Mouse (Mus musculus) cerebellum, postnatal 10 days (tissue): Measurements from ENCODE around the gene Macrod2.

ENCODE experiments used
- DNase-seq, 2 experiments: peaks; one replicate each; pipeline ENCODE4 v3.0.0; 2021; ENCODE audit warnings: mixed read lengths in 2 of 2

The Macrod2 gene

GRCm38 (mm10) chr2:141876155-141876851 lies 1481.2 kb downstream of the Macrod2 start:
- no peak for DNase-seq

DNA sequence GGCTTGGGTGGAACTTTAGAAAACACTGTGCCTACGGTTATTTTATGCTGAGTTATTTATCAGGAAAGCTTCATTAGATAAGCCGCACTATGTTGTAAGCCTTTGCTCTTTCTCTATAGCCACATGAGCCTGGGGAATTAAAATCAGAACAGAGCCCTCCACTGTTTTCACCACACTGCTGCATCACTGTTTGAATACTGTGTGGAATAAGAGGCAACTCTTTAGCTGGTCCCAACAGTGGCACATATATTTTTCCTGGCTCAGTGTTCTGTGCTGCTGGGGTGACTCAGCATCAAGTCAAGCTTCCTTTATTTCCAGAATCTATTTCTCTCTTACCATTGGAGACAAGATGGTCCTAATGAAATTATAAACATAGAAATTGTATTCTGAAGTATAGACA lies 1481.8 kb downstream of the Macrod2 start:
- no peak for DNase-seq

- no peak for DNase-seq
Measured at GRCm38 (mm10) chr2:141878473-141878872, 1483.4 kb downstream of the Macrod2 start.

DNA sequence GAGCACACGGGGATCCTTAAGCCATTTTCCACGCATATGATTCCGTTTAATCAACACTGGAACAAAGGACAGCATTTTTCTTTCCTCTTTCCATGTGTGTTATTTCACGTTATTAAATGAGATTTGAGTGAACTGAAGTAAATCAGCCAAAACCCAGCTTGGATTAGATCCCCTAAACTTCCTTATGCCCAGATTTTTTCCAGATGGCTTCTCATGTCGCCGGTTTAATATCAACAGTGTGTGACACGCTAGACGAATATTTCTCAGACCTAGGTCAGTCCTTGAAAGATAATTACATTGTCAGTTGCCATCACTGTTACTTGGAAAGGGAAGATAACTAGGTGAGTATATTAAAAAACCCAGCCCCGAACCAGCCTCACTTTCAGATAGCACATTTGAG lies 1484.6 kb downstream of the Macrod2 start:
- no peak for DNase-seq

DNA sequence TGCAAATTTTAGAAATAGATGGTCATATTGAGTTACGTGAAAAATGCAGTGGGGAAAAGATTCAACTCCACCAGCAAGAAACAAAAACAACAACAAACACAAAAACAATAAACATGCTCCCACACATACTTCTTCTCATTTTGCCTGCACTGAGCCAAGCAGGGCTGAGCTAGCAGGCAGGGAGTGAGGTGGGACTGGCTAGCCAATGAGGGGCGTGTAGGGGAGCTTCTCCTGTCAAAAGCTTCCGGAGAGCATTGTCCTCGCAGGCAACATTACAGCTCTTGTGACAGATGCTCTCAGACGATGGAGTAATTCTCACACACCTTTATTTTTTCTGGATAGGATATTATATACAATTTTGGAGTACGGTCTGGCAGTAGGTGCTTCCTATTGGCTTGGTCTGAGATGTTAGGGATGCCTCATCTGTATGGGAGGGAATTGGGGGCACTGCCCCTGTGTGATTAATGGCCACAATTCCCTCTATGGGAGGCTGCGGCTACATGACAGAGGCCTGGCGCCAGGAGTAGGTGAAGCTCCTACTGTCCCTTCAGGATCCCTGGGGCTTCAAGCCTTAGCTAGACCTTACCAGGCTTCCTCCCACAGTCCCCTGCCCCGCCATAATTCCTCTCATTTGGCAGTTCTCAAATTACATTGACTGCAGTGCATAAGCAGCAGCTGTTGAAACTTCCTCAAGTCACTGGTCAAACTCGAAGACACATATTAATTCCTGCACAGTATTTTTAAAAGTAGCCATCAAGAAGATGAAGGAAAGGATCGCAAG lies 1491.8 kb downstream of the Macrod2 start:
- DNase-seq, result no peak

DNA sequence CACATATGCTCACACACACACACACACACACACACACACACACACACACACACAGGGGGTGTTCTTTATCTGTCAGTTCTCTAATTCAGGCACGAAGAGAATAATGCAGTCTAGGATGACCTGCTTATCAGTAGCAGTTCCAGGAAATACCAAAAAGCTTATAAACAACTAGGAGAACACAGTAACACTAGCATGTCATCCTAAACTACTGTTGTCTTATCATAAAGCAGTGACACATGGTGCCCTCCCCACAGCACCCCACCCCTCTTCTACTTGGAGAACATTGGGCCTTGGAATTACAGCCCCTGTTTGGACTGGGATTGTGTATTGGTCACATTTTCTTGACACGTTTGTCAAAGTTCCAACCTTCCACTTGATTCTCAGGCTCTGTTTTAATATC lies 1494.4 kb downstream of the Macrod2 start:
- no peak for DNase-seq

DNA sequence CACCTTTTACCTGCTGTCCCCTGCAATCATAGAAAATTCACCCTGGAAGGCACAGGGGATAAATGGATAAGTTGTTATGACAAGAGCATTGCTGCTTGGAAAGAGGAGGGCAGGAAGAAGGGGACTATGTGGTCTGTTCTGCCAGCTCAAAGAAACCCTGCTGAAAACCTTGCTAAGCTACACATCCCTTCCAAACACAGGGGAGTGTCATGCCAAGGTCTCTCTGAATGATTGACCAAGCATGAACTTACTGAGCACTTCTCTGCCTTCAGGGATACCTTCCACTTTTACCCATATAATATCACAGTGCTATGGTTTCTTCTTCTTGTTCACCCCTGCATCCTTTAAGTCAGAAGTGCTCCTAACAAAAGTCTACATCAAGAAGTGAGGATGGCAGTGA lies 1502.8 kb downstream of the Macrod2 start:
- DNase-seq, result no peak

DNA sequence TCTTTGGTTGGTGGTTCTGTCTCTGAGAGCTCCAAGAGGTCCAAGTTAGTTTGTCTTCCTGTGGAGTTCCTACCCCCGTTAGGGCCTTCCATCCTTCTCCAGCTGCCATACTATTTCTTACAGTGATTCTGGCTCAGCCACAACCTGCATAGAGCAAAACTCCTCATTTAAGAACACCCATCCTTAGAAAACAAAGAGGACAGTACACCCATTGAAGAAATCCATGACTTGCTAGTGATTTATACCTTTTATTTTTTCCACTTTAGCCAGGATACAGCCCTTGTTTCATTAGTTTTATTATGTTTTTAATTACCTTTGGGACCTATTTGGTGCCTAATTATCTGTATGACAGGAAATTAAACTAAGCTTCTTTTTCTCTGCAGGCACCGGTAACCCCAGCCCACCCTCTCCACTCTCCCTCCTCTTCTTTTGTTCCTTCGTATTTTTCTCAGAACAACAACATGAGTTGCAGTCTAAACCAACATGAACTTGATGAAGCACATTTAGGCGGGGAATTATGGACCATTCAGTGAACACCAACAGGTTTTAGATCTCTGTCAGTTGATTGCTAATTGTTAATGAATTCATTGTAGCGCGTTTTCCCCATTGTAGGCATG lies 1516.8 kb downstream of the Macrod2 start:
- no peak for DNase-seq

- peak; percentile 20 to 23 for DNase-seq
Measured at GRCm38 (mm10) chr2:141913486-141913885, 1518.4 kb downstream of the Macrod2 start.

GRCm38 (mm10) chr2:141913894-141914293 lies 1518.8 kb downstream of the Macrod2 start:
- no peak for DNase-seq

DNA sequence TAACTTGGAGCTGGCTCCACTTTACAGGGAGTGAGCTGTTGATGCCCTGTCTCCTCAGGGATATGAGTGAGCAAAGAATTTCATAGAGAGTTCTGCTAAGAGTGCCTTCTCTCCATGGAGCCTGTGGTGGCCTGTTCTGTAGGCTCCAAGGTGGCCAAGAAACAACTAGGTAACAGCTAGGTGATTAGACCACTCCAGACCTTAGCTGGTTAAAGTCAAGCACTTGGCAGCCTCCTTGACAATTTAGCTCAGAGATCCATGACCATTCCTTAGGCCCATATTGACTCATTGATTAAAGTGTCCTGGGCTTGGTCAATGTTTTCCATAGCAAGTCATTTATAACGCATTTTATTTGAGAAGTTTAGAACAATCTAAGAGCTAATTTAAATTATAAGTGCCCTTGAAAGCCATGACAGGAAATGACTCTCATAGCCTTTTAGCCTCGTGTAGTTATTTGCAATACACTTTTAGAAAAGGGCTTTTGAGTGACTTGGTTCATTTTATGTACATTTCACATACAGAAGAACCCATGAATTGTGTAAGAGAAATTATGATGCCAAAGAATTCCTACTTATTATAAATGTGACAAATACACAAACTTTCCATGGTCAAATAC lies 1525.4 kb downstream of the Macrod2 start:
- DNase-seq, result no peak

DNA sequence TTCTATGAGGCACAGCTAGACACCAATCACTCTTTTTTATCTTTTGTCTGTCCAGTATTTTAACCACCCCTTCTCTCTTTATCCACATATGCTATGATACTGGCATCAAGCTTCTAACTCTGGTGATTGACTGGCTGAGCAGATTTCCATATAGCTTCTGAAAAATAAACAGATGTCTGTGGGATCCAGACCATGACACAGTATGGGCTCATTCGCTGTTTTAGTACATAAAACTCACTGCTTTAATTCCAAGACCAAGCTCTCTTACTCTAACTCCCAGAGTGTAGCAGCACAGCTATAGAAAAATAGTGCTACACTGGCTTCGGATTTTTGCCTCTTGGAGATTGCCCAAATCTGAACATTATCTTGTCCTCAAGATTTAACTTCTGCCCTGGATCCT lies 1540.0 kb downstream of the Macrod2 start:
- no peak for DNase-seq

DNA sequence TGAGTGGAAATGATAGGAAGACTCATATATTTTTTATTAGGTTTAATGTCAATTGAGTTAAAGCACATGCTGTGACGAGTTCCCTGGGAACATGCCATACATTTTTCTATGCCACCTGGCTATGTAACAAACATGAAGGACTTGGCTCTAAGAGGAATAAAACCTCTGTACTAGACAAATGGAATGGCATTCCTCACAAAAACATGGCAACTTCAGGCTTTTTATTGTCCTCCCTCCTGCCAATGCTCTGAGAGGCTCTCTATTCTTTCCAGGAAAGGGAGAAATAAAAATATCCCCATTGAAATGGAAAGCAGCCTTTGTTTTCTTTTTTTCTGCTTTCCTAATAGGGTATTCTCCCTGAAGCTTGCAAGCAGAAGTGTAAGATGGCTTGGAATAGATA lies 1559.7 kb downstream of the Macrod2 start:
- DNase-seq, result peak in 1 of 2 experiments; percentile 7

DNA sequence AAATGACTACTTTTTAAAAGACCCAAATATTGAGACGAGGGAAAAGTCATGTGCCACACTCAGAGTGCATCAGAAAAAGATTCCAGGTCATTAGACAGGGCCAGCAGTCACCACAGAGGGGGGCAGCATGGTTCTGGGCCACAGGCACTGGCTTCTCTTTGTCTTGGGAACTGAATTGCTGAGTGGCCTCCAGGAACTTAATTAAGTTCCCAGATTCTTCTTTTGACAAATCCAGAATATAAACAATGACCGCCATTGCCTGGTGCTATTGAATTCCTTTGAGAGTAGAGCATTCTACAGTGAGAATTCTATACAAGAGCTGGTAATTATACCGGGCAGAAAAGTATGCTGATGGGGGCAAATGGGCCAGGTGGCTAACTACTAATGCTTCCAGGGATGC lies 1560.1 kb downstream of the Macrod2 start:
- peak; percentile 17 to 47 for DNase-seq

- no peak for DNase-seq
Measured at GRCm38 (mm10) chr2:141962868-141963267, 1567.8 kb downstream of the Macrod2 start.

DNA sequence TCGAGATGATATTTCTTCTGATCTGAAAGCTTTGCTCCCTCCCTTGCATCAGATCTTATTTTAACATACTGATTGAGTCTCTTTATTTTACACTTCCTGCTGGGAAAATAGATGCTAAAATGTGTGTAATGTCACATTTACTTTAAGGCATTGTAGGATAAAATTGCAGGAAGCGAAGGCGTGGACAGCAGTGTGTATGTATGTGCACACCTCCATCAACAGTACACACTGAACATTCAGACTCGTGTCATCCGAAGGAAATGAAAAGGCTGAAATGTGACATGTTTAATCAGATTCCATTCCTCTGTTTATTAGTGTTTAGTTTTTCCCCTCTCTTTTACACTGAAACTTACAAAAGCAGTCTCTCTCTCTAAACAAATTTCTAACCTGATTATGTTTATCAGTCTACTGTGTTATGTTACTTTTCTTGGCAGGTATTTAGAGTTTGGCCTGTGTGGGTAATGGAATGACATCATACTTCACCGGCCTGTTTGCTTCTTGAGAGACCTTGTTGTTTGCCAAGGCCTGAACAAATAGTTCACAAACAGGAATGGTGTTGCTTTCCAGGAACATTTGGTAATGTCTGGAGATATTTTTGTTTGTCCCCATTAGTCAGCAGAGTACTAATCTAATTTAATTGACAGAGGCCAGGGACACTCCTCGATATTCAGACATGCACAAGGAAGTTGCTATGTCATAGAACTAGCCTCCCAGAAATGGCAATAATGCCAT lies 1588.7 kb downstream of the Macrod2 start:
- DNase-seq, result no peak

GRCm38 (mm10) chr2:141998901-141999300 lies 1603.8 kb downstream of the Macrod2 start:
- peak; percentile 87 to 93 for DNase-seq

- no peak for DNase-seq
Measured at GRCm38 (mm10) chr2:142024534-142025155, 1629.5 kb downstream of the Macrod2 start.

GRCm38 (mm10) chr2:142026721-142027120 lies 1631.6 kb downstream of the Macrod2 start:
- peak; percentile 74 to 76 for DNase-seq

- no peak for DNase-seq
Measured at GRCm38 (mm10) chr2:142030756-142031646, 1635.9 kb downstream of the Macrod2 start.

- DNase-seq, result no peak
Measured at GRCm38 (mm10) chr2:142055576-142055975, 1660.5 kb downstream of the Macrod2 start.
